Mouse (Mus musculus) kidney, postnatal 10 days (tissue): ENCODE measurements at regions not wholly inside any gene's neighbourhood (a gene's known extent, or its start where the extent isn't known, plus 50 kb on each side); places are given as distances from the start of the nearest gene placed in this dataset.

Experiments
- DNase-seq: peaks from one replicate; pipeline ENCODE4 v3.0.0; 2021; ENCODE audit warnings: mixed read lengths

DNA sequence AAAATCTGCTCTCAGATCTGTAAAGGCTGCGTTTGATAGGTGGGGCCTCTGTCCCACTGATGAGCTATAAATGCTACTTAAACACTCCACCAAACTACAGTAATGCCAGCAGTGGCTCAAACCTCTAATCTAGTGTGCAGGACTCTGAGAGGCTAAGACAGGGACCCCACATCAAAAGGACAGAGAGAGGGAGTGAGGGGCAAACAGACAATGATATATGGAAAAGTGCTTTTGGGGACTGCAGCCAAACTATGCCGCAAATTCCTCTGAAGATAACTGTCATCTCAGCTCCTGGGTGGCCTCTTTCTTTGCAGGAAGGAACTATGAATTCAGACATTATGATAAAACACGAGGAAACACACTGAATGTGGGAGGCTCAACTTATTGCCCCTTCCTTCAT, 138.9 kb upstream of the Ddit4l start:
- peak; percentile 9 for DNase-seq

DNA sequence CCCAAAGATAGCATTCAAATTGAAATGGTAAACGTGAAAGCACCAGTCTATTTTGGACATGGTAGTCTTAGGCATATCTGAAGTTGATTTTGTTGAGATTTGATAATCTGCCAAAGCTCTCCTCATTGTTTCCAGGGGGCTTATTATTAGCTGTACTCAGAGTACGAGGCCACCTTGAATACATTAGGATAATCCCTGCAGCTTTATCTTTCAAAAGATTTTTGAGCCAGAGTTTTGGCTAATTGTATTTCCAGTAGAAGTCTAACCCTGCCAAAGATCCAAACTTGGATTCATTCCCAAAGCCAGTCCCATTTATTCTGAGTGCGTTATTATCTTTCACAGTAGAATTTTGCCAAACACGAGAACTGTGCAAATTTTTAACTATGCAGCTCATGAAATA, 138.4 kb upstream of the Ddit4l start:
- no peak for DNase-seq

- no peak for DNase-seq
Measured at GRCm38 (mm10) chr3:137489592-137489991, 131.8 kb upstream of the Ddit4l start.

DNA sequence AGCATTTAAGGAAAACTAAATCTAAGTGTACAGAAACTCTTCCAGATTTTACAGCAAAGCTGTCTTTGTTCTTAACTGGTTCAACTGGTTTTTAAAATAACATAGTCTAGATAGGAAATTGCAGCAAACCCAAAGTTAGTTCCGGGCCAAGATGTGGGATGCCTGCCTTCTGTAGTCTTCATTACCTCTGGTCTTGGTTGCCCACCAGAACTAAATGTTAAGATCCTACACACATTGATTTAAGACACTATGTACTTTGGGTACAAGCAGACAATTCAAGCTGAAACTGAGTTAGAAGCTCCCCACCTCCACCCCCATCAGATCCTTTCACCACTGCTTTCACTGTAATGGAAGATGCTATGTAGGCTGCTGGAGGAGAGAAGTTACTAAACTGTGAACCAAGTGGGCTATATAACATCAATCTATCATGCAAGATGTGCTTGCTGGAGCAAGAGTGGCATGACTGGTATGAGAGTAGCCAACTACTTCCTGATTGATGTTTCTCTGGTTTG, 129.8 kb upstream of the Ddit4l start:
- no peak for DNase-seq

- DNase-seq: no peak
Measured at GRCm38 (mm10) chr3:137498343-137498742, 123.1 kb upstream of the Ddit4l start.

- DNase-seq: no peak
Measured at GRCm38 (mm10) chr3:137511283-137511682, 110.1 kb upstream of the Ddit4l start.

- no peak for DNase-seq
Measured at GRCm38 (mm10) chr3:137512411-137512810, 109.0 kb upstream of the Ddit4l start.

GRCm38 (mm10) chr3:137513026-137513425, 108.4 kb upstream of the Ddit4l start:
- DNase-seq: peak; percentile 28

DNA sequence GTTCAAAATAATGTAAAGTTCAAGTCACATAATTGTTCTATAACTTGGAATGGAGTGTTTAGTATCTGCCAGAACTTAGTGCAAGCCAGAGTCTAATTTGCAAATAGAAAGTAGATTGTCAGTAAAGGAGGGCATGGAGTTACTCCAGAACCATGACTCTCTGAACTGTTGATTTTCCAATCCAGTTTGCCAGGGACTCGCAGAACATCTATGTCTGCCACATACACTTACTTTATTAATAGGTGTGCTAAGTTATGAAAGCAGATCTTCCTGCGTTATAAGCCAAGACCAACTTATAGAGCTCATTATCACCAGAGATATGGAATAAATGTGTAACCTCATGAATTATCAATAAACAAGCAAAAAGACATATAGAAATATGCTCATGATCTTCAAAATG, 107.2 kb upstream of the Ddit4l start:
- no peak for DNase-seq

DNA sequence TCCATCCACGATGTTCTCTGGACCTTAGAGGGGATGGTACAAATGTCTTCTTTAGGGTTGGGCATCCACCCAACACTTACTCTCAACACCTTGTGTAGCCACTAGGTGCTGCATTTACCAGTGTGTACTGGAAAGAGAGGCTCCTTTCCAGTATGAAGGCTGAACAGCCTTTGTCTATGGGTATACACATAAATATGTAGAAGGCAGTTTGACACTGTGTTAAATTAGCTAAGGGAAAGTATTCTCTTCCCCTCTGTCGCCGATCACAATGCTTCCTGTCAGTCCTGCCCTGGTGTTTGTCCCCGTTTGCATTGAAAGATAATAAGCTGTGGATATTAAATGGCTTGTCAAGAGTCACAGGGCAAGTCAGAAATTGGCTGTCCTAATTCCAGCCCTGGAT, 104.0 kb upstream of the Ddit4l start:
- DNase-seq: no peak

DNA sequence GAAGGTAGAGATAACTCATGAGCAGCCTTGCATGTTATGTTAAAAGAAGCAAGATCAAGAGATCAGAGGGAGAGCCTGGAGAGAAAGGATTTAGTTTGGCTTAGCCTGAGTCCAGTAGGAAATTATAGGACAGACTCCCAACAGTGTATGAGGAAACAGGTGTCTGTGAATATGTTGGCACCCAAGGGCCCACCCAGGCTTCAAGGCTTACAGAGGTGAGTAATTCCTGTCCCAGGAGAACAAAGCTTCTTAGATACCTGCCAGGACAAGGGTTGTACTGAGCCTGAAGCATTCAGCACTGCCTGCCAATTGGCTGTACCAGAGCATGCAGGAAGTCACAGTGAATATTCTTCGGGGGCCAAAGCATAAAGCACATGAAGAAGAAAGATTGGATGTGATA, 101.2 kb upstream of the Ddit4l start:
- DNase-seq: no peak

- DNase-seq: no peak
Measured at GRCm38 (mm10) chr3:137525606-137526575, 95.5 kb upstream of the Ddit4l start.

DNA sequence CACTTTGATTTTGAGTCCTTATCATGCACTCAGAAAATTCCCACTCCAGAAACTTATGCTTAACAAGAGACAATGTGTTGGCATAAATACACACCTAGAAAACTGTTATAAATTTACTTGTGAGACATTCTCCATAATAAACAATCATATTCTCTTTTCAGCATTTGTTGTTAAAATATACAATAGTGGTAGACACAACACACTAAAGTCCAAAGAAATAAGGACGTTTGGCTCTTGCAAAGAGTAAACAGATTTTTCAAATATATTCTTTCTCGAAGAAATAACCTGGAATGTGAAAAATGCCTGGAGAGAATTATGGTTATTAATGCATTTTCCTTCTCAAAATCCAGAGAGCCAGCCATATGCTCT, 91.8 kb upstream of the Ddit4l start:
- DNase-seq: no peak

DNA sequence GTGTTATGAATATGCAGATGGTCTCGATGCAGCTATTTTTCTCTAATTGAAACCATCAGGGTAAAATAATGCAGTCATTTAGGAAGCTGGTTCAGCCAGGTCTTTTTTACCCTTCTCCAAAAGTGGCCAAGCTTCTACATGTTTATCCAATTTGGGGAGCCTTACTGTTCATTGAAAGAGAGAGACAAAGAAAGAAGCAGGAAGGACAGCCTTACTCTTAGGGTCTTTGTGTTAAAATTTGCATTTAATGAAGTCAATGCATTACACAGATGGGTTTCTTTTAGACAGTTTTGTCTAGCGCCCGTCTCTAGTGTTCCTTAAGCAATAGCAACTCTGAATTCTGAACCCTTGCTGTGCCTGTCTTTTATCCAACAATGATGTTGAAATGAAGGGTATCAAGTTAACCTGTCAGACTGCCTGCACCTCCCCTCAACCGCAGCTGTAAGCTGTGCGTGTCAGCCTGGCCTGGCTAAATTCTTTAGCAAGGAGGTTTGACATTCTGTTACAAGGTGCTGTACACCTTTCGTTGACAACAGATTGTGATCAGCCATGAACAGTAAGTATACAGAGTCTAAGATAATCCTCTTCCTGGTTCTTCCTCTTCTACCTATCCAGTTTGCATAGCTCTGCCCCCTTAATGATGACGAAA, 91.3 kb upstream of the Ddit4l start:
- DNase-seq: no peak

DNA sequence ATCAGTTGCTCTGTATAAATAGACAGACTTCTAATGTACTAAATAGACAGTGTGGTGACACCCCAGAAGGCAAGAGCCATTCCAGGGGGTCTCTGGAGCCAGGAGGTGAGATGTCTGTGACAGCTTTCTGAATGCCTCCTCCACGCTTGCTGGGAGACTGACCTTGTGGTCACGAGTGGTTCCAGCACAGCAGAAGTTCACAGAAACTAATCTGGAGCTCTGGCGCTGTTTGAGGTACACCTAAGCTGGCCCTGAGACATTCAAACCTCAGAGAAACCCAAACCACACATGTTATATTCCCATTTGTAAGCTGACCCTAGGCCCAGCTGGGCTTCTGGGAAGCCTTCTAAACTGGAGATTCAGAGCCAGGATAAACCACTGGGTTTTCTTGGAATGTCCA, 79.7 kb upstream of the Ddit4l start:
- DNase-seq: no peak

- no peak for DNase-seq
Measured at GRCm38 (mm10) chr3:137542343-137542742, 79.1 kb upstream of the Ddit4l start.

GRCm38 (mm10) chr3:137547414-137547877, 74.0 kb upstream of the Ddit4l start:
- DNase-seq: peak; percentile 23

- peak; percentile 80 for DNase-seq
Measured at GRCm38 (mm10) chr3:137547938-137548337, 73.5 kb upstream of the Ddit4l start.

DNA sequence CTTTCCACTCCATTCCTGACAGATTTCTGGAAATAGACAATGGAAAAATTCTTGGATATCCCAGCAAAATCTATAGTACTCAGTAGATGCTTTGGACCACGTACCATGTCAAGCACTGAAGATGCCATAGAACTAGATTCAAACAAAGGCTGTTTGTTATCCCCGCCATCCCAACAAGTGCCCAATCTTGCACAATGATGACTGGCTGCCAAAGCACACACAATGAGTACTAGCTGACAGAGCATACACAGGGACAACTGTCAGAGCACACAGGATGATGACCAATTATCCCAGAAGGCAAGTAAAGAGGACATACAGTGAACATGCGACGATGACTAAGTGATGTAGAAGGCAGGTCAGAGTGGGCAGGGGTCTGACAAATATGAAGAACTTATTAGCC, 70.7 kb upstream of the Ddit4l start:
- no peak for DNase-seq

DNA sequence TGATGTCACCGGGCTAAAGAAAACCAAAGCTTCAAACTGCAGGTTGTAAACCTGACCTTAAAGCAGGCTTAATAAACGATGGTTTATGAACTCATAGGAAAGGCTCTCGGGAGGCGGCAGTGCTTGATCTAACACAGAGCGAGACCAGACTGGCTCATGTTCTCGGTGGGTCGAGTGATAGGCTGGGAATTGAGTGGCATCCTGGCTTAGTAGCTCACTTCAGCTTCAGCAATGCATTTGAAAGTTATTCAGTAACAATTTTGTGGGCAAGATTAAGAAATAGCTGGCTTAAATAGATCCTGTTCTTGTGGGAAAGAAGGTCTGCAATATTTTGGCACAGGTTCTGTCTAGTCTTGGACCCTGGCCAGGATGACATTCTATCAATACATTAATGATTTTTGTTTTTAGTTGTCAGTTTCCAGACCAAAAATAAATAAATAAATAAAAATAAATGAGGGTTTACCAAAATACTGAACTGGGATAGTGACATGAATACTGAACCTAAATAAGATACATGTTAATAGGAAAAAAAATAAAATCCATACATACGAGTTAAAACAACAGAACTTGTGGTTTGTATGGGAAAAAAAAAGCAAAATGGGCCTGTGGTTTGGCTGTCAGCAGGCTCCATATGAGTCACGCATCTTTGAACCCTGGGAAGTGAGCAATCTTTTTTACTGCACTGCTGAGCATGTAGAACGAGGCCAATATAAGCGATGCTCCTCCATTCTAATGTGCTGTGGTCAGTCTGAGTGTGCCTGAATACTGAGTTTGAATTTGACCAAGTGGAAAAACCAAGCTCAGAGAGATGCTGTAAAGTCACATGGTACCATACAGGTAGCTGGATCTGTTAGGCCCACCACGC, 68.7 kb upstream of the Ddit4l start:
- DNase-seq: no peak

DNA sequence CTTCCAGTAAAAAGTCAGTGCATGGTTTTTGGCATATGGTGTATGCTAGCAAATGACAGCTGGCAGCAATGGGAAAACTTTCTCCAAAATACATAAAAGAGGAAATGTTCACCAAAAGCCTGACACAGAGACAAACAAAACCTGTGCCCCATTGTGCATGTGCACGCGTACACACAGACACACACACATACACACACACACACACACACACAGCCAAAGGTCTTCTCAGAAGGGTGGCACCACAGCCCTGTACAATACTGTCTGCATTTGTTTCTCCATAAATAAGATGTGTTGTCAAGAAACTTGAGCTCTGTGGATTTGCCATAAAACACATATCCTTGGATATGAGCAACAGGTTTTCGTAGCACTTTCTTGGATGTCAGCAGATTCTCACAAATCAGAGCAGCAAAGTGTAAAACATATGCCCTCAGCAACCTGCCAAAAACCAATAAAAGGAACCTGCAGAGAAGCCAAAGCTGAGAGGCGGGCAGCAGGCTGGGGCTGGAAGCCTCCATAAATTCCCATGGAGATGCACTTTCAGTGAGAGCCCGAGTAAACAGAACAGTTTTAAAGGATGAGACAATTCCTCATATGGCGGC, 60.5 kb upstream of the Ddit4l start:
- DNase-seq: no peak

DNA sequence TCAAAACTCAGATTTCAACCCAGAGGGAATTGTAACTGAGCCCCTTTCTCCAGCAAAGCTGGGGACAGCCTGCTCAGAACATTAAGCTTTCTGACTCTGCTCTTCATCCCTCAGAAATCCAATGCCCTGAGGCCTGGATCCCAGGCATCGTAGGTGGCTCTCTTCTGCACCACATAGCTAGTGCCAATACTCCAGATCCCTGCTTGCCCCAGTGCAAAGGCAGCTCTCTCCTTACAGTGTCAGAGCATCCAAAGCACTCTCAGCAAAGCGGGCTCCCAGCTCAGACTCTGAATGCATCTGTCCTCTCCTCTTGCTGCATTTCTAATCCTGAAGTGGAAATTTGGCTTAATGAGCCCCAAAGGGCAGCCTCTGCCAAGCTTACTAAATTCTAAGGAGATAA, 59.4 kb upstream of the Ddit4l start:
- DNase-seq: no peak
